15 mouse cellular contexts compared by ENCODE assay signal in the genomic region with DNA sequence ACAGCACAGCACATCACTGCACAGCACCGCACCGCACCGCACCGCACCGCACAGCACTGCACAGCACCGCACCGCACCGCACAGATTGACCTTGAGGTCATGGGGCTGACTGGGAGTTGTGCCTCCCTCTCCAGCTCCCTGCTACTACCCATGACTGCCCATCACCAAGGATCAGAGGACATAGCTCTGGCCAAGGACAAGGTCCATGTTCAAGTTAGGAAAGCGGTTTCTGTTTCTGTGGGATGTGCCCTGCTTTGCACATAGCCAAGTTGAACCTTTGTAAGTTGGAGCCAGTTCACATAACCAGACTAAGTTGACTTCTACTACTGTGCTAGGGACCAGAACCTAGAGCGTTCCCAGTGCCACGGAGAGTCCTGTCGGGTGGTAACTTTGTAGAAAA. TPM values are rescaled to one million over a fixed set of nuclear protein-coding genes. Genes with fewer than 3 reads are reported as not detected.
"Had no signal": no experiment of that assay in that cellular context is flagged by ENCODE, and none has a peak within 500 bp of the region (broad histone marks: within the 10 kb centered on the region; RNA-seq: fewer than 3 reads in every experiment).

No protein-coding gene starts in this region.

- H3K36me3 ChIP-seq: limb, embryonic 13.5 days; midbrain, embryonic 13.5 days; stomach, embryonic 15.5 days had no signal

- DNase-seq: lung, adult 18-20 months; lung, postnatal 36 days; right cerebral cortex, postnatal 14 days; thymus, adult 2 months; thymus, postnatal 25 days had no signal

- ATAC-seq: midbrain, embryonic 13.5 days had no signal

- H3K27ac ChIP-seq: kidney, postnatal 0 days; layer of hippocampus, adult 2 months; limb, embryonic 13.5 days; liver, embryonic 14.5 days; midbrain, embryonic 13.5 days; stomach, embryonic 15.5 days had no signal

- H3K9me3 ChIP-seq: limb, embryonic 13.5 days; midbrain, embryonic 13.5 days; stomach, embryonic 15.5 days had no signal

- H3K27me3 ChIP-seq: midbrain, embryonic 13.5 days; stomach, embryonic 15.5 days had no signal

- H3K4me1 ChIP-seq: midbrain, embryonic 13.5 days had no signal

- H3K4me3 ChIP-seq: layer of hippocampus, adult 2 months; limb, embryonic 13.5 days; midbrain, embryonic 13.5 days; stomach, embryonic 15.5 days had no signal

- H3K9ac ChIP-seq: limb, embryonic 13.5 days; liver, embryonic 14.5 days; midbrain, embryonic 13.5 days; stomach, embryonic 15.5 days had no signal

- H3K4me2 ChIP-seq: limb, embryonic 13.5 days; midbrain, embryonic 13.5 days; stomach, embryonic 15.5 days had no signal

RNA-seq across cellular contexts. Expression of gene Iqca, which starts 28.6 kb away (rescaled TPM):
- total RNA-seq: liver, adult 2 months; megakaryocyte progenitor cell, adult 5-6 weeks had no signal
- polyA plus RNA-seq: liver, adult 2 months; spleen, adult 2 months; stomach, embryonic 15.5 days; thymus, adult 2 months; urinary bladder, adult 2 months had no signal
